Mouse (Mus musculus) T-helper 17 cell (primary cell): ENCODE measurements around the gene Chmp2a.

Experiments
- in situ Hi-C, 2 experiments: fragments of 300-600 bp; cut with MboI, MseI; formaldehyde crosslinking; loops; 1 replicate in 1 of 2; 2 replicates in 1 of 2; pipeline ENCODE4 v1.15.1; 2025; ENCODE audit warnings: high pct_unique_total_duplicates in 2 of 2

The Chmp2a gene

GRCm38 (mm10) chr7:13037366-13037765 lies 2.8 kb upstream of the Chmp2a start:
- in situ Hi-C loops = no loop called here

DNA sequence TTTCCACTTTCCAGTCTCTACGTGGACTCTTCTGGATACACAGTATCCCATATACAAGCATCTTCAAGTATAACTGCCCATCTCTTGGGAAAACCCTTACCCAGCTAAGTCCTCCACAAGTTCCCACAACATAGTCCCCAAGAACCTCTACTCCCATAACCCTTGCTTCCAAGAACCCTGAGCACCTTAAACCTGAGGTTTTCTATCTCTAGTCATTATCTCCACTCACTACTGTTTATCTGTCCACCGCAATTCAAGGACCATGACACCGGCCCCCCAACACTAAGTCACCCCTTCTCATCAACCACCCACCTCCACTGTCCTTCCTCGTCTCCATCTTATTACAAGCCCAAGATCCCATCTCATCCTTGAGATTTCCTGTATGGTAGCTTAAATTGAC lies 2.2 kb upstream of the Chmp2a start:
- in situ Hi-C loops = no loop called here

DNA sequence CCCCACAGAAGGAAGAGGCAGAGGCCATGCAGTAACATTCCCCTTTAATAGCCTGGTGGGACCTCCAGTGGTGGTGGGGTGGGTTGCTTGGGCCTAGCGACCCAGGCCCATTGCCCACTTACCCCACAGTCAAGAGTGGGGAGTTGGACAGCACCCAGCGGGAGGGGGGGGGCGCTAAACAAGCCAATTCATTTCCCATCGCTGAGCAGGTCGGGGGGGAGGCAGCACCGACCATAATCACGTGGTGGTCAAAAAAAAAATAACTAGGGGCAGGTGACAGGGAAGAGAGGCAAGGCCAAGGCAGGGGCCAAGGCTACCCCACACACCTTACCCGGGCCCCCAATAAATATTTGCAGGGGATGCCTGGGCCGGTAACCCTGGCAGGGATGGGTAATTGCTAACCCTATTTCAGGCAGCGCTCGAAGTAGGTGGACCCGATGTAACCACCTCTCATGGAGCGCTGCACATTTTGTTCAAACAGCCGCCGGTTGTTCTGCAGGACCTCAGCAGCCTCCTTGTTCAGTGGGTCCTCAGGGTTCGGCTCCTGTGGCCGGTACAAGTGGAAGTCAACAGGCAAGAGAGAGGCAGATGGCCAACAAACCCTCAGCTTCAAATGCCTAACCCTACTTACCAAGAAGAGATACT lies 726 bp upstream of the Chmp2a start:
- in situ Hi-C loops = no loop called here

DNA sequence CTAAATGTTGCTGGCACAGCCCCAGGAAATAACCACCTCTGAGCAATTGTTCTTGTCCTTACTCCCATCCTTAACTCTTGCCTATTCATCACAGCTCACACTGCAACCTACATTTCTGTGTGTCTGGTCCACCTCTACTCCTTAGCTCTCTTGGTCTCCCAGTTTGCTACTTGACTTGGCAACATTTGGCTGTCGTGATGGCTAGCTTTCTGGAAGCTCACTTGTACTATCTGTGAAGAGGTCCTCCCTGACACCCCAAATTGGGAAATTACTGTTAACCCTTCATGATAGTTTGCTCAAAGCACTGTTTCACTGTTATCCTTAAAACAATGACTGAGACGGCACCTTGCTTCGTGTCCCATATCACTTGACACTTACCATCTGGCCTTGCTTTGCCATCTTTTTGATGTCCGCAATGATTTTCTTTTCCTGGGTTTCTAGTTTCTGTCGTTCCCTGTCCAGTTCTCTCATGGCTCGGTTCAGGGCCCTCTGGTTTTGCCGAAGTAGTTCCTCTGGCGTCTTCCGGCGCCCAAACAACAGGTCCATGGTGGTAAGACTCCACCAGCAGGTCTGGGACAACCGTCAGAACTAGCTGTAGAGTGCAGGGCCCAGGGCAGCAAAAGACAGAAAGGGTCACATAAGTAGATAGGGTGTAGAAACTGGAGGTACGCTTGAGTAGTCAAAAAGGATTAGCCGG lies 1.0 kb downstream of the Chmp2a start:
- in situ Hi-C loops = no loop called here

DNA sequence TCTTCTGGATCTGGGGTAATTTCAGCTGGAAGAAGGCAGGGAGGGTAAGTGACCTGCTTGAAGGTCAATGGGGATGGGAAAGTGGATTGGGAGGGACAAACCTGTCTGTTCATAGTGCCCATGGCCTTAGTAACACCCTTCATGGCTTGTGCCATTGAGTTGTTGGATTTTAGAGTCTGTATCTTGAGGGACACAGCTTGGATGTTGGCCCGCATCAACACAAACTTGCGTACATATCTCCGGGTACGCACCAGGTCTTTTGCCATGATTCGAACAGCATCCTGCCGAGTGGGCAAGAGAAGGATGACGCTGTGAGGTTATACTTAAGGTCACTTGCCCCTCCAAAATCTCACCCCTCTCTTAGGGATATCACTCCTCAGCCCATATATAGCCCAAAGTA lies 2.1 kb downstream of the Chmp2a start:
- in situ Hi-C loops = no loop called here

- in situ Hi-C loops = no loop called here
These were observed 2.6 kb downstream of the Chmp2a start for GRCm38 (mm10) chr7:13031983-13032382.

DNA sequence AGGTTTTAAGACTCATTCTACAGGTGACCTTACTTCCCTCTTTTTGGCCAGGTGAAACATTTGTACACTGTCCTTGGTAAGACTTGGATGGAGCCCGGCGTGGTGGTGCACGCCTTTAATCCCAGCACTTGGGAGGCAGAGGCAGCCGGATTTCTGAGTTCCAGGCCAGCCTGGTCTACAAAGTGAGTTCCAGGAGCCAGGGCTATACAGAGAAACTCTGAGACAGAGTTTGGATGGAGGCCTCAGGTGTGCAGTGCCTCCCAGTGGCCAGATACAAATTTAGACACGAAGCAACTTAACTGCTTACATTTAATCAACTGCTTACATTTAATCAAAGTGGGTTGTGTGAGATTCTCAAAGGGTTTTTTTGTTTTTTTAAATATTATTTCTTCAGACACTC lies 3.5 kb downstream of the Chmp2a start:
- in situ Hi-C loops = no loop called here

DNA sequence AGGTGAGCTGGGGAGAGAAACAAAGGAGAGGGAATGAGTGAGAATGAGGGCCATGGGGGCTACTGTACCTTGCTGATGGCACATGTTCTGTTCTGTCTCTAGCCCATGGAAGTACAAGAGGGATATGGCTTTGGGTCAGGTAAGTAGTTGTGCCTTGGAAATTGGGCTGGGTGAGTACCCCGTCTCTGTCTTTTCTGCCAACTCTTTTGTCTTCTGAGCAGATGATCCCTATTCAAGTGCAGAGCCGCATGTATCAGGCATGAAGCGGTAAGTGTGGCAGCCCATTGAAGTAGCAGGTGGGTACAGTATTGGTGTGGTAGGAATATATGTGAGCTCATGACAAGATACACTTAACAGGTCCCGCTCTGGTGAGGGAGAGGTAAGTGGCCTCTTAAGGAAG lies 5.6 kb downstream of the Chmp2a start:
- in situ Hi-C loops = no loop called here

GRCm38 (mm10) chr7:13025511-13026112 lies 9.0 kb downstream of the Chmp2a start:
- in situ Hi-C loops = no loop called here

- in situ Hi-C loops = no loop called here
These were observed 9.8 kb downstream of the Chmp2a start for GRCm38 (mm10) chr7:13024805-13025204.

DNA sequence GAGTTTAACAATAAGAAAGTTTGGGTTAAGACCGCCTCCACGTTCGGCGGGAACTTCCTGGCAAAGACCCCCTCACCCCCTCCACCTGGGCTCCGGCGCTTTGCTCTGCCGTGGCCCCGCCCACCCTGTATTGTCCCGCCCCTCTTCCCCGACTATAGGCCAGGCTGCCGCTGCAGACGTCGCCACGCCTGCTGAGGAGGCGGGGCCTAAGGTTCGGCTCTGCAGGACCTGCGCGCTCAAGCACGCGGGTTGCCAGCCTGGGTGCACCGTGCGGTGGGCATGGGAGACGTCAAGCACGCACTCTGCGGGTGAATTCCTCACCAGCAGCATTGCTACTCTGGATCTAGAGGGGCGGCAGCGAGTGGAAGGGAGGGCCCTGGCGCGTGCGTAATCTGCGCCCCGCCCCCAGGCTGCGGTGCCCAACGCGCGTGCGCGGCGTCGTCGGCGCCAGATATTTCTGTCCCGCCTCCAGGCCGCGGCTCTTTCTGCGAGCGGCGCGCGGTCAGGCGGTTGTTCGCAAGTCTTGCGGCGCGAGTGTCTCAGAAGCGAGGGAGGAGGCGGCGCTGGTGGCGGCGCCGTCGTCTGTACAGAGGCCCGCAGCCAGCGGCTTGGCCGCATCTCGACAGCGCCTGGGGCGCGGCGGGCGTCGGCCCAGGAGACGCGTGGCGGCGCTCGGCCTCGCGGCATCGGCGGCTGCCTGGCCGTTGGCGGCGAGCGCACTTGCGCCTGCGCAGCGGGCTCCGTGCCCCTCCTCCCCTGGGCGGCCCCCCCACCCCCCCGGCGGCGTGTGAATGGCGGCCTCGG lies 10.5 kb downstream of the Chmp2a start:
- in situ Hi-C loops = no loop called here

DNA sequence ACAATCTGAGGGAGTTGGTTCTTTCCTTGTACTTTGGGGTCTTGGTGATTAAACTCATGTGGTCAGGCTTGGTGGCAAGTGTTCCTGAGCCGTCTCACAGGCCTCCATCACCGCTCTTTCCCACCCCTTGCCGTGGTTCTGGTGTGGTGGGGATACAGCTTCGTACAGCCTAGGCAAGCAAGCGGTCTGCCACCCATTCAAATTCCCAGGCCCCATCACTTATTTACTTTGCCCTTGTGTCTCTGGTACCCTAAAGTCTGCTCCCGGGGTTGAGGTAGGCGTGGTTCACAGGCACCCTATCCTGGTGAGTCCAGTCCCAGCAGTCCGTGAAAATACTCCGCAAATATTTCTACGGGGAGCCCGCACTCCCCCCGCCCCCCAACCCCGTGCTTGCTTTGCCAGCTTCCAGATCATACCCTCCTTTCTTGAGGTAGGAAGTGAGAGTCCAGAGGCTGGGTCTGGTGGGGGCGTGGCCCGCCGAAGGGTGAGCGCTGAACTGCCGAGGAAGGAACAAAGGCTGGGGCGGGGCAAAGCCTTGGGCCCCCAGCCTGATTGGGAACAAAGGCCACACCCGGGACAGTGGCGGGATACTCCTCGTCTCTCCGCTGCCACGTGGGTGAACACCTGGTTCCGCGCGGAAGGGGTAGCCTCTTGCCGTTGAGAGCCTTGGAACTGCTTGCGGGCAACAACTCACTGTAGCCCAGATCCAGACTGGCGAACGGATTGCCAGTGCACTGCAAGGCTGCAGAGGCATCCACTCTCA lies 11.7 kb downstream of the Chmp2a start:
- in situ Hi-C loops = no loop called here

GRCm38 (mm10) chr7:13015217-13015616 lies 19.4 kb downstream of the Chmp2a start:
- in situ Hi-C loops = no loop called here

DNA sequence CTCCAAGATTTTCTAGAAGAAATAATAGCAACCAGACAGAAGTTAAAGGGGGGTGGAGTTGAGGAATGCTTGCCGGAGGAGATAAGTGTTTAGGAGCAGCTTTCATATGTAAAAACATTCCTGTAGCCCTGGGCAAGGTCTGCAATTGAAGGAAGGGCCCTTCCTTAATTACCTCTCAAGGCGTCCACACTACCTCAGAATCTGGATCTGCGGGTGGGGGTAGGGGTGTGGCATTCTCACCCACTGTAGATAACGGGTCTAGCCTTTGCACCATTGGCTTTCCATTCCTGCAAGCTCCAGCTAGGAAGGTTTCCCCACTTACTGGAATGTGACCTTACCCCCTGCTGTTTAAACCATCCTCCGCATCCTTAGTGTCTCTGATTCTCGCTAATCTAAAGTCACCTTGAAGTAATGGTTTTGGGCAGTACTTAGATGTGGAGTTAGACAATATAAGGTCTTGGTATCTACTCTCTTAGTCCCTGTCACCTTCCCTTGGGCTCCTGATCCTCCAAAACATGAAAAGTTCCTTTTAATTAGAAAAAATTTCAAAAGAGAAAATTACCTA lies 20.2 kb downstream of the Chmp2a start:
- in situ Hi-C loops = no loop called here

DNA sequence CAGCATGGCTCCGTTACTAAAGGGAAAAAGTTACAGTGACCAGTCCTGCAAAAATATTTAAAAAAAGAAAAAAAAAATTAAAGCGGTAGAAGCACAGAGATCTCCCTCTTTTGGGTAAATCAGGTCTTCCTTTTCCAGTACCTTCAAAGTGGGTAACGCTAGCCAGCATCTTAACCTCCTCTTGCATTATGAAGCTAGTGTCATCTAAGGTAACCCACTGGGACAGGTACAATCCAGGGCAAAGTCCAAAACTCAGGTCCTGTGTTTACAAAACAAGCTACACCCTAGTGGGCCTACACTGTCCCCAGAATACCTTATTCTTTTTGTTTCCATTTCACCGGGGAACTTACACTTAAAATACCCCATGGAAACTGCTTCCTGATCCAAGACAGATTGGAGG lies 20.9 kb downstream of the Chmp2a start:
- in situ Hi-C loops = no loop called here

DNA sequence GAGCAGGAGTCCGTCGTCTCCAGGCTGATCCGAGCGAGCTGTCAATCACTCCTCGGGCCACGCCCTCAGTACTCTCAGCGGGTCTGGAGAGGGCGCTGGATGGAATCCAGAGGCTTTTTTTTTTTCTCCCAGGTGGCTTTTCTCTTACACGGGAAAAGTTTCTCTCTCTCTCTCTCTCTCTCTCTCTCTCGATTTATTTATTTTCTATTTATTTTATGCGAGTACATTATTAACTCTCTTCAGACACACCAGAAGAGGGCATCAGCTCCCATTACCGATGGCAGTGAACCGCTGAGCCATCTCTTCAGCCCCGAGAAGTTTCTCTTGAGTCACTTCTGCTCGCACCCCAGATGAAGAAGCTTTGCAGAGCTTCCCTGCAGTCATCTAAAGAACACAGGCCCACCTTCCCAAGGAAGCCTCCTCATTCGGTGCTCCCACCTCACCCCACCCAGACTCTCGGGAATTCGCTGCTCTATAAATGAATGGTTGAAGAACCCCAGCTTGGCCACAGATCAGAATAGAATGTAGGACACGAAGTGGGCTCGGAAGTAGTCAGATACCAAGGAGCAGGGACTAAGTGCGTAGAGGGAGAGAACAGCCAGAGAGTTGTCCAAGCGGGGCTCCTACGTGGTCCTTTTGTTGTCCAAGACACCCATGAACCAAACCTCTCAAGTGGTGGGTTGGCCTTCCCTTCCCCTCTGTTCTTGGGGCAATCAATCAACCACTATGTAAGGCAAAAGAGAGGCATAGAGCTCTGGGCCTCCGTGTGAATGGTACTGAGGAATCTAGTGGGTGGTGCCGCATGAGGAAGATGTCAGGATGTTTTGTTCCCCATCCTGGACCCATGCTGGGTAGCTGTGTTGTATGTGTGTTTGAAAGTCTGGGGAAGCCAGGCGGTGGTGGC lies 24.4 kb downstream of the Chmp2a start, which contains the start of gene Zbtb45:
Gene Zbtb45 (minus strand): TSS at position 30 of the 904 bp plus-strand sequence.
- in situ Hi-C loops = no loop called here

- in situ Hi-C loops = loop anchor here (5.0 kb wide), 3 partner anchors 33 to 67 kb away; no protein-coding TSS in a partner anchor
These were observed 25.2 kb downstream of the Chmp2a start for GRCm38 (mm10) chr7:13009143-13010004.

GRCm38 (mm10) chr7:13007341-13008092 lies 27.1 kb downstream of the Chmp2a start:
- in situ Hi-C loops = loop anchor here (5.0 kb wide), 3 partner anchors 35 to 65 kb away; no protein-coding TSS in a partner anchor
